Mouse (Mus musculus) intestine, embryonic 16.5 days (tissue): ENCODE results near the gene Arhgef6. TPM values are rescaled to one million over a fixed set of nuclear protein-coding genes. Genes with fewer than 3 reads are reported as not detected.

ENCODE experiments used
- ATAC-seq: fragments of 200-750 bp; cut with Nextera tagmentation; 2 replicates; pipeline ENCODE4 v1.8.0; 2017; ENCODE audit warnings: moderate TSS enrichment, moderate library complexity
- H3K27ac ChIP-seq: fragments of 300-500 bp; sonication (generic); 2 replicates; pipeline ENCODE4 v1.5.1; 2014; ENCODE audit warnings: mild to moderate bottlenecking, low read length
- H3K27me3 ChIP-seq: fragments of 300-500 bp; sonication (generic); replicated peaks from 2 replicates; pipeline ENCODE4 v1.6.1; 2014; ENCODE audit warnings: low read length, control low read depth, mixed read lengths; ENCODE audit not compliant: control insufficient read depth, insufficient read depth
- H3K36me3 ChIP-seq: fragments of 300-500 bp; sonication (generic); 2 replicates; pipeline ENCODE4 v1.6.1; 2014; ENCODE audit warnings: low read length, control low read depth; ENCODE audit not compliant: control insufficient read depth, insufficient read depth
- H3K4me1 ChIP-seq: fragments of 300-500 bp; sonication (generic); 2 replicates; pipeline ENCODE4 v1.6.1; 2014; ENCODE audit warnings: low read length, control low read depth, mixed read lengths; ENCODE audit not compliant: control insufficient read depth, insufficient read depth
- H3K4me2 ChIP-seq: fragments of 300-500 bp; sonication (generic); 2 replicates; pipeline ENCODE4 v1.6.1; 2014; ENCODE audit warnings: low read depth, low read length, control low read depth
- H3K4me3 ChIP-seq: fragments of 300-500 bp; sonication (generic); 2 replicates; pipeline ENCODE4 v1.5.1; 2014; ENCODE audit warnings: mild to moderate bottlenecking, low read length
- H3K9ac ChIP-seq: fragments of 300-500 bp; sonication (generic); 2 replicates; pipeline ENCODE4 v1.6.1; 2014; ENCODE audit warnings: low read depth, low read length
- H3K9me3 ChIP-seq: fragments of 300-500 bp; sonication (generic); 2 replicates; pipeline ENCODE4 v1.6.1; 2016; ENCODE audit warnings: low read length, control low read depth; ENCODE audit not compliant: control insufficient read depth
- WGBS: fragments of 180-500 bp; shearing (Covaris S2); extraction: QIAGEN DNeasy Blood & Tissue Kit; methylation state at CpG from one replicate; pipeline ENCODE4 v1.1.7; 2014; 5-methylcytosine and 5-hydroxymethylcytosine counted together
- polyA plus RNA-seq: library from polyadenylated mRNA; unstranded; fragments of >200 nt; fragmentation: Nextera tagmentation; extraction: Ambion mirVana; gene quantifications from 2 replicates; pipeline ENCODE4 v1.2.1, GENCODE M21; 2015

Arhgef6 gene
- polyA plus RNA-seq, 1 experiment from 2014 or later: 4.0 TPM

DNA sequence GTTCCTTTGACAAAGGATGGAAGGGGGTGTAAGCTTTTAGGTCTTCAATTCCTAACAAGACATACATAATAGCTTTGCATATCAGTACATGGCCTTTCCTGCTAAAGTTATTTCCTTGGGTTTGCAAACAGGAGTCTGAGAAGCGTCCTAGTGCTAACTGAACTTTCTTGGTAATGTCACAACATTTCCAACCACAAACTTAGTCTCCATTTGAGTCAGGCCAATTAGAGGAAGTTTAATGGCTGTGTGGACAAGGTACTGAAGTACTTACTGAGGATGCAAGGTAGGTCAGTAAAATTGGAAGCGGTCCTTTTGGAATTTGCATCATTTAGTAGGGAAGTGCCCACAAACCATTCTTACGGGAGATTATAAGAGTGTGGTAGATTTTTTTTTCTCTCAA lies 155.2 kb downstream of the Arhgef6 start:
- Histone ChIP-seq H3K27me3 (no peaks in the 10 kb centered on the region), H3K36me3 (no peaks in the 10 kb centered on the region), H3K4me2 (no peak overlapping the region), H3K9ac (no peak overlapping the region), H3K9me3 (no peaks in the 10 kb centered on the region), H3K4me1 (no peaks in the 10 kb centered on the region), H3K27ac (no peak overlapping the region), H3K4me3 (no peak overlapping the region)
- 89% methylated on average over 3 of the region's 3 CpGs for WGBS
- ATAC-seq: no peak

DNA sequence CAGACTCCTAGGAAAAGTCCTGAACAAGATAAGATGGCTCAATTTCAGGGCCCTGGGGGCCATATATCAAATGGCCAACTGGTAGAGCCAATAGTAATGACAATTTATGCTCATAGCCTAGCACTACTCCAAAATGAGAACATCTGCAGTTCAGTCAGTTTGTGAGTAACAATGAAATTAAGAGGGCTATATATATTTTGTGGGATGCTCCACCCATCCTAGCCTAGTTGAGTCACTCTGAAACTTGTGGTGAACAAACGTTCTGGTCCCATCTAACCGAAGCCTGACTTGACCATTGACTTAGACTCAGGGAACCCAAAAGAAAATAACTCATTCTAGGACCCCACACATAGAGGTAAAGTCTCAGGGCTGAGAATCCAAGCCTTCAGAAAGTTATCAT lies 156.1 kb downstream of the Arhgef6 start:
- WGBS: 88% methylated on average over 2 of the region's 2 CpGs
- Histone ChIP-seq H3K9ac (no peak overlapping the region), H3K36me3 (no peaks in the 10 kb centered on the region), H3K4me2 (no peak overlapping the region), H3K4me3 (no peak overlapping the region), H3K9me3 (no peaks in the 10 kb centered on the region), H3K27me3 (no peaks in the 10 kb centered on the region), H3K27ac (no peak overlapping the region), H3K4me1 (no peaks in the 10 kb centered on the region)
- no peak for ATAC-seq

Other genes with a start within 250 kb of the Arhgef6 start
- gene Cd40lg, start 126.6 kb downstream of the Arhgef6 start, polyA plus RNA-seq: not detected in 2 replicates
- 71.2 and 71.9 TPM in 2 replicates for gene Rbmx, start 54.3 kb upstream of the Arhgef6 start, polyA plus RNA-seq
- gene Gm364, start 70.4 kb upstream of the Arhgef6 start, polyA plus RNA-seq: not detected in 2 replicates
- gene Gpr101, start 165.0 kb upstream of the Arhgef6 start, polyA plus RNA-seq: not detected in 2 replicates